Mouse (Mus musculus): ENCODE measurements around the gene Esam. TPM values are rescaled to one million over a fixed set of nuclear protein-coding genes. Genes with fewer than 3 reads are reported as not detected.

Gene Esam
- 0.70 TPM for total RNA-seq (2023)

DNA sequence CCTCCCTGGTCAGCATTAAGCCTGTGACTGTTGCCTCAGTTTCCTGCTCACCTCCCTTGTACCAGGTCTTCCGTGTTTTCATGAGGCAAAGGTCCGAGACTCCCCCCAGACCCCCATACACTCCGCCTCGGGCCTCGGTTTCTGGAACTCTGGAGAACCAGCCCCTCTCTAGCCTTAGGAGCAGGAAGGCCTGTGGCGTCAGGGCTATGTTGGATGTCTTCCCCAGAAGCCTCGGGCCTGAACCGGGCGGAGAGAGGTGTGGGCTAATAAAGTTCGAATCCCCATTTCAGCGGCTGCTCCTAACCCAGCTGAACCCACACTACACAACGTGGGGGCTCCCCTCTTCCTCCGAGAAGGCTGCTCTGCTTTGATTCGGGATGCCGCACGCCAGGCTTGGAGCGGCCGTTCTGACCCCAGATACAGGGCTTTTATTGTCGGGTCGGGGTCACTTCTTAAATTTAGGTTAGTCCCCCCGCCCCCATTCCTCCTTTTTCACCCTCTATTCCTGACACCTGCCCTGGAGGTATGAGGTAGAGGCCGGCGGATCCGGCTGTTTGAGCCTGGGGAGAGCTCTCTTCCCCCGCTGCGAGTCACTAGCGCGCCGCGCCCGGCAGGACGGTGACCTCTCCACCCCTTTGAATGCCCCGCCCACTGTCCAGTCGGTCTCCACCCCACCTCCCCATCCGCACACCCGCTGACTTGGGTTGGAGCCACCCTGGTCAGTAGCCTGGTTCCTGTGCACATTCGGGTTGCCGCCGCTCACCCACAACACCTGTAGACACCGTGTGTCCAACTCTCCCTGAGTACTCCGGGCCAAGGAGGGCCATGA is at the start of gene Esam:
Gene Esam, plus strand, starts transcription at position 683 of the 829 bp plus-strand sequence.

GRCm38 (mm10) chr9:37488611-37489396 is 39.1 kb upstream of the Esam start, which contains the start of gene Msantd2:
Gene Msantd2, plus strand, starts transcription at chr9:37489319.

GRCm38 (mm10) chr9:37539170-37540025 is 11.5 kb downstream of the Esam start, which contains the start of gene Vsig2:
Gene Vsig2, plus strand, starts transcription at chr9:37539255.

DNA sequence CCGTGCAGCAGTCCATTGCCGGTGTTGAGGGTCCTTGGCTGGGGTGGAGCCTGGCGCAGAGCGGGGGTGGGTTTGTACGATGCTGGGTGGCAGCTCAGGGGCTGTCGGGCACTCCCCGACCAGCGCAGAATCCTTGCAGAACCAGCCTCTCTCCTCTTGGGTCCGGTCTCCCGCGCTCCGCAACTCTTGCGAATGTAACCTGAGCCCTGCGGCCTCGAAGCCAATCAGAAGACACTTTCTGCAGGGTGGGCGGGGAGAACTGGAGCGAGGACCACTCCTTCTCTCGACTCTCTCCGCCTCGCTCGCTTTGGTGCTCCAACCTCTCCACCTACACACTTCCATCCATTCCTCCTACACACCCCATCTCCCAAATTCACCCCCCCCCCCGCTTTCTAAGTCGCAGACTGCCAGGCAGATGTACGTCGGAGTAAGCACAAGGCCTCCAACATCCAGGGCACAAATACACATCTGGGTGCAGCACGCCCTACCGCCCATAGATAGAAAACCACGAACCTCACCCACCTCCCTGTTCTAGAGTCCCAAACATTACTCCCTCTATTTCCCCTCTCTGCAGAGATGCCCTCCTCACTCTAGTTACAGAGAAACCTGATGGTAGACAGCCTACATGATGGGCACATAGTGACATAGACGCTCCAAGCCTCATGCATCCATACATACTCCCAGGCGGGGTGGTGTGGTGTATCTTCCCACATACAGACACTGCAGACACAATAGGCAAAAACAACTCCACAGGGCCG is 24.8 kb downstream of the Esam start, which contains the start of gene Nrgn:
Gene Nrgn, minus strand, starts transcription at position 369 of the 758 bp plus-strand sequence.

DNA sequence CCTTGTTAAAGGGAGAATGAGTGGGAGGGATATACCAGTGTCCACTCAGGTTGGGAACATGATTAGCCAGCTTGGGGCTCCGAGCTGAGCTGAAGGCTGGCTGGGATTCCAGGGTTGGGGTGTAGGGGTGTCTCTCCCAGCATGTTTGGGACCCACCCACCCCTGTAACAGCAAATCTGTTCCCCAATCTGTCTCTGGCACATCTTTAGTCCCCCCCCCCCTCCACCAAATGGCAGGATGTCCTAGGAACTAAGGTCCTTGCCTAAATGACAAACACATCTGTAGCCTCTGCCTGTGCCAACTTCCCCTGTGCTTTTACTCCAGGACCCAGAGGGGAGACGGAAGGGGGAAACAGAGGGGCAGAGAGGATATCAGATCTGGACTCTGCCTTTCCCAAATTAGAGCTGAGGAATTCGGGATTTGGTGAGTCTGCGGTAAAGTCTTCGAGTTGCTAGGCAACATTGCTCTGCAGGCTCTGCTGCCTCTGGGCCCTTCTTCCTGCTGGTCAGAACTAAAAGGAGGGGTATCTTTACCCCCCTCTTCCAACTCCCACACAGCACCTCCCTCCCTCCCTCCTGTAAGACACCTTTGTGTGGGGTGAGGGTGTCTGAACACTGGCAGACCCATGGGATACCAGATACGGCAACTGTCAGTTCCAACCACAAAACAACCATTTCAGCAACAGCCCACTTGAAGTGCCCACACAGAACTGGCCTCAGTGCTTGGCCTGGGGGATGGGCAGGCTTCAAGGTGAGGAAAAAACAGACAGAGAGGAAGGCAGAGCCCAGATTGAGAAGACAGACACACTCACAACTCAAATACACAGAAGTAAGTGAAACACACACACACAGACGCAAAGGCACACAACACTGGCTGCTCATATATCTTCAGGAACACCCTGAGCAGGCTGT is 27.2 kb downstream of the Esam start, which contains the start of gene Siae:
Gene Siae, plus strand, starts transcription at position 861 of the 911 bp plus-strand sequence.

Other genes starting within 250 kb of the Esam start
- 13.5 TPM for gene Ccdc15, start 179.6 kb upstream of the Esam start, total RNA-seq (2023)
- gene Hepacam, start 160.7 kb upstream of the Esam start, total RNA-seq (2023) = not detected
- gene Robo4, start 126.2 kb upstream of the Esam start, total RNA-seq (2023) = not detected
- gene Robo3, start 94.8 kb upstream of the Esam start, total RNA-seq (2023) = not detected
- gene Msantd2, start 38.8 kb upstream of the Esam start, total RNA-seq (2023) = 43.1 TPM
- gene Vsig2, start 11.2 kb downstream of the Esam start, total RNA-seq (2023) = not detected
- gene Nrgn, start 24.8 kb downstream of the Esam start, total RNA-seq (2023) = 4.8 TPM
- gene Siae, start 27.6 kb downstream of the Esam start, total RNA-seq (2023) = 6.8 TPM
- gene Spa17, start 85.6 kb downstream of the Esam start, total RNA-seq (2023) = not detected
- 65.6 TPM for gene Tbrg1, start 129.2 kb downstream of the Esam start, total RNA-seq (2023)
- not detected for gene Panx3, start 141.2 kb downstream of the Esam start, total RNA-seq (2023)
- gene Olfr160, start 188.2 kb downstream of the Esam start, total RNA-seq (2023) = not detected
- not detected for gene Olfr874, start 217.0 kb downstream of the Esam start, total RNA-seq (2023)
- gene Olfr875, start 243.8 kb downstream of the Esam start, total RNA-seq (2023) = not detected

Measured in CD4-positive naive resting alpha-beta T cell, adult 76 days (primary cell).